Mouse (Mus musculus): ENCODE measurements around the gene Slc2a5. TPM values are rescaled to one million over a fixed set of nuclear protein-coding genes. Genes with fewer than 3 reads are reported as not detected.

Slc2a5 gene
- polyA plus RNA-seq, 1 experiment from 2014 or later: 3.3 TPM

GRCm38 (mm10) chr4:150140346-150140745 is 21.3 kb downstream of the Slc2a5 start:
- no peaks in the 10 kb centered on the region for H3K36me3 ChIP-seq (ENCODE audit: control insufficient read depth, insufficient read depth, low read length)
- 85% methylated on average over 7 of the region's 7 CpGs for WGBS
- no peak overlapping the region for H3K4me2 ChIP-seq (ENCODE audit: low read depth)
- peaks cover 5% of the 10 kb centered on the region; the same call in 1 of the 2 replicates for H3K4me1 ChIP-seq (ENCODE audit: control insufficient read depth, insufficient read depth, low read length)
- no peaks in the 10 kb centered on the region for H3K9me3 ChIP-seq (ENCODE audit: control insufficient read depth, low read length)
- no peak for DNase-seq (ENCODE audit: low spot score)
- no peak overlapping the region; the same call in 1 of the 2 replicates for H3K9ac ChIP-seq (ENCODE audit: low read length)
- ATAC-seq (ENCODE audit: insufficient read depth, low FRiP score, low TSS enrichment): no peak
- H3K27ac ChIP-seq (ENCODE audit: low read depth, low read length): no peak overlapping the region
- no peak overlapping the region for H3K4me3 ChIP-seq (ENCODE audit: low read depth, low read length)
- H3K27me3 ChIP-seq (ENCODE audit: control insufficient read depth, insufficient read depth, low read length): no peaks in the 10 kb centered on the region

GRCm38 (mm10) chr4:150144242-150144641 is 25.2 kb downstream of the Slc2a5 start:
- Histone ChIP-seq H3K27me3 (ENCODE audit: control insufficient read depth, insufficient read depth, low read length) (no peaks in the 10 kb centered on the region), H3K4me1 (ENCODE audit: control insufficient read depth, insufficient read depth, low read length) (no peaks in the 10 kb centered on the region), H3K36me3 (ENCODE audit: control insufficient read depth, insufficient read depth, low read length) (no peaks in the 10 kb centered on the region), H3K9ac (ENCODE audit: low read length) (no peak overlapping the region), H3K27ac (ENCODE audit: low read depth, low read length) (no peak overlapping the region), H3K4me2 (ENCODE audit: low read depth) (no peak overlapping the region), H3K9me3 (ENCODE audit: control insufficient read depth, low read length) (no peaks in the 10 kb centered on the region), H3K4me3 (ENCODE audit: low read depth, low read length) (no peak overlapping the region)
- WGBS: 21% methylated on average over 12 of the region's 12 CpGs
- ATAC-seq (ENCODE audit: insufficient read depth, low FRiP score, low TSS enrichment) (no peak), DNase-seq (ENCODE audit: low spot score) (no peak)

GRCm38 (mm10) chr4:150146286-150146685 is 27.2 kb downstream of the Slc2a5 start:
- H3K4me3 ChIP-seq (ENCODE audit: low read depth, low read length): no peak overlapping the region
- no peak overlapping the region for H3K9ac ChIP-seq (ENCODE audit: low read length)
- WGBS: 77% methylated on average over 4 of the region's 4 CpGs
- H3K27me3 ChIP-seq (ENCODE audit: control insufficient read depth, insufficient read depth, low read length): no peaks in the 10 kb centered on the region
- H3K27ac ChIP-seq (ENCODE audit: low read depth, low read length): no peak overlapping the region
- no peak overlapping the region for H3K4me2 ChIP-seq (ENCODE audit: low read depth)
- H3K4me1 ChIP-seq (ENCODE audit: control insufficient read depth, insufficient read depth, low read length): no peaks in the 10 kb centered on the region
- no peak for DNase-seq (ENCODE audit: low spot score)
- ATAC-seq (ENCODE audit: insufficient read depth, low FRiP score, low TSS enrichment): no peak
- H3K36me3 ChIP-seq (ENCODE audit: control insufficient read depth, insufficient read depth, low read length): no peaks in the 10 kb centered on the region
- H3K9me3 ChIP-seq (ENCODE audit: control insufficient read depth, low read length): no peaks in the 10 kb centered on the region

- Histone ChIP-seq H3K9ac (ENCODE audit: low read length) (no peak overlapping the region), H3K4me2 (ENCODE audit: low read depth) (no peak overlapping the region), H3K4me1 (ENCODE audit: control insufficient read depth, insufficient read depth, low read length) (no peaks in the 10 kb centered on the region), H3K27ac (ENCODE audit: low read depth, low read length) (no peak overlapping the region), H3K36me3 (ENCODE audit: control insufficient read depth, insufficient read depth, low read length) (no peaks in the 10 kb centered on the region), H3K27me3 (ENCODE audit: control insufficient read depth, insufficient read depth, low read length) (no peaks in the 10 kb centered on the region), H3K4me3 (ENCODE audit: low read depth, low read length) (no peak overlapping the region), H3K9me3 (ENCODE audit: control insufficient read depth, low read length) (no peaks in the 10 kb centered on the region)
- no peak for DNase-seq (ENCODE audit: low spot score)
- 77% methylated on average over 7 of the region's 7 CpGs for WGBS
- no peak for ATAC-seq (ENCODE audit: insufficient read depth, low FRiP score, low TSS enrichment)
Observed at GRCm38 (mm10) chr4:150151045-150151444, 32.0 kb downstream of the Slc2a5 start.

- WGBS: 88% methylated on average over 8 of the region's 8 CpGs
Observed at GRCm38 (mm10) chr4:150152483-150152882, 33.4 kb downstream of the Slc2a5 start.

GRCm38 (mm10) chr4:150155301-150155700 is 36.2 kb downstream of the Slc2a5 start:
- Histone ChIP-seq H3K4me2 (ENCODE audit: low read depth) (no peak overlapping the region), H3K27me3 (ENCODE audit: control insufficient read depth, insufficient read depth, low read length) (no peaks in the 10 kb centered on the region)
- ATAC-seq (ENCODE audit: insufficient read depth, low FRiP score, low TSS enrichment): no peak

More at GRCm38 (mm10) chr4:150152483-150152882, 33.4 kb downstream of the Slc2a5 start:
- H3K36me3 ChIP-seq (ENCODE audit: control insufficient read depth, insufficient read depth, low read length): no peaks in the 10 kb centered on the region
- no peaks in the 10 kb centered on the region for H3K4me1 ChIP-seq (ENCODE audit: control insufficient read depth, insufficient read depth, low read length)
- DNase-seq (ENCODE audit: low spot score) (no peak), ATAC-seq (ENCODE audit: insufficient read depth, low FRiP score, low TSS enrichment) (no peak)
- no peak overlapping the region for H3K4me2 ChIP-seq (ENCODE audit: low read depth)
- no peak overlapping the region for H3K9ac ChIP-seq (ENCODE audit: low read length)
- H3K4me3 ChIP-seq (ENCODE audit: low read depth, low read length): no peak overlapping the region
- H3K9me3 ChIP-seq (ENCODE audit: control insufficient read depth, low read length): no peaks in the 10 kb centered on the region
- no peaks in the 10 kb centered on the region for H3K27me3 ChIP-seq (ENCODE audit: control insufficient read depth, insufficient read depth, low read length)
- H3K27ac ChIP-seq (ENCODE audit: low read depth, low read length): no peak overlapping the region

GRCm38 (mm10) chr4:150155731-150156130 is 36.6 kb downstream of the Slc2a5 start:
- Histone ChIP-seq H3K4me3 (ENCODE audit: low read depth, low read length) (no peak overlapping the region), H3K27me3 (ENCODE audit: control insufficient read depth, insufficient read depth, low read length) (no peaks in the 10 kb centered on the region), H3K27ac (ENCODE audit: low read depth, low read length) (no peak overlapping the region), H3K9ac (ENCODE audit: low read length) (no peak overlapping the region), H3K4me1 (ENCODE audit: control insufficient read depth, insufficient read depth, low read length) (no peaks in the 10 kb centered on the region), H3K36me3 (ENCODE audit: control insufficient read depth, insufficient read depth, low read length) (no peaks in the 10 kb centered on the region), H3K4me2 (ENCODE audit: low read depth) (no peak overlapping the region), H3K9me3 (ENCODE audit: control insufficient read depth, low read length) (no peaks in the 10 kb centered on the region)
- no peak for DNase-seq (ENCODE audit: low spot score)
- ATAC-seq (ENCODE audit: insufficient read depth, low FRiP score, low TSS enrichment): no peak
- WGBS: 80% methylated on average over 4 of the region's 4 CpGs

More at GRCm38 (mm10) chr4:150155301-150155700, 36.2 kb downstream of the Slc2a5 start:
- 85% methylated on average over 4 of the region's 4 CpGs for WGBS
- Histone ChIP-seq H3K36me3 (ENCODE audit: control insufficient read depth, insufficient read depth, low read length) (no peaks in the 10 kb centered on the region), H3K9ac (ENCODE audit: low read length) (no peak overlapping the region), H3K4me1 (ENCODE audit: control insufficient read depth, insufficient read depth, low read length) (no peaks in the 10 kb centered on the region), H3K4me3 (ENCODE audit: low read depth, low read length) (no peak overlapping the region), H3K27ac (ENCODE audit: low read depth, low read length) (no peak overlapping the region), H3K9me3 (ENCODE audit: control insufficient read depth, low read length) (no peaks in the 10 kb centered on the region)
- no peak for DNase-seq (ENCODE audit: low spot score)

GRCm38 (mm10) chr4:150157348-150157882 is 38.3 kb downstream of the Slc2a5 start:
- no peaks in the 10 kb centered on the region for H3K27me3 ChIP-seq (ENCODE audit: control insufficient read depth, insufficient read depth, low read length)
- H3K4me2 ChIP-seq (ENCODE audit: low read depth): no peak overlapping the region
- DNase-seq (ENCODE audit: low spot score) (no peak), ATAC-seq (ENCODE audit: insufficient read depth, low FRiP score, low TSS enrichment) (no peak)
- H3K9me3 ChIP-seq (ENCODE audit: control insufficient read depth, low read length): no peaks in the 10 kb centered on the region; the same call in 1 of the 2 replicates
- H3K36me3 ChIP-seq (ENCODE audit: control insufficient read depth, insufficient read depth, low read length): no peaks in the 10 kb centered on the region
- H3K4me3 ChIP-seq (ENCODE audit: low read depth, low read length): no peak overlapping the region
- 72% methylated on average over 14 of the region's 14 CpGs for WGBS
- no peak overlapping the region for H3K27ac ChIP-seq (ENCODE audit: low read depth, low read length)
- H3K4me1 ChIP-seq (ENCODE audit: control insufficient read depth, insufficient read depth, low read length): no peaks in the 10 kb centered on the region
- no peak overlapping the region for H3K9ac ChIP-seq (ENCODE audit: low read length)

GRCm38 (mm10) chr4:150159458-150159857 is 40.4 kb downstream of the Slc2a5 start:
- WGBS: 83% methylated on average over 2 of the region's 2 CpGs
- ATAC-seq (ENCODE audit: insufficient read depth, low FRiP score, low TSS enrichment): no peak

More at GRCm38 (mm10) chr4:150159458-150159857, 40.4 kb downstream of the Slc2a5 start:
- Histone ChIP-seq H3K9me3 (ENCODE audit: control insufficient read depth, low read length) (peaks cover 4% of the 10 kb centered on the region), H3K4me3 (ENCODE audit: low read depth, low read length) (no peak overlapping the region), H3K36me3 (ENCODE audit: control insufficient read depth, insufficient read depth, low read length) (no peaks in the 10 kb centered on the region), H3K27ac (ENCODE audit: low read depth, low read length) (no peak overlapping the region), H3K9ac (ENCODE audit: low read length) (no peak overlapping the region), H3K27me3 (ENCODE audit: control insufficient read depth, insufficient read depth, low read length) (no peaks in the 10 kb centered on the region), H3K4me1 (ENCODE audit: control insufficient read depth, insufficient read depth, low read length) (no peaks in the 10 kb centered on the region), H3K4me2 (ENCODE audit: low read depth) (no peak overlapping the region)
- no peak for DNase-seq (ENCODE audit: low spot score)
